Mouse (Mus musculus): ENCODE measurements around the gene Tspyl4. TPM values are rescaled to one million over a fixed set of nuclear protein-coding genes. Genes with fewer than 3 reads are reported as not detected.
"Not testable (repeated sequence)": the region's sequence is repeated elsewhere in the genome, so short reads cannot be mapped to it uniquely, and the experiment has no call there.

Tspyl4 gene
- 10 to 100 TPM; 20.5 to 34.6 (median 26.4) TPM for total RNA-seq (2022)

- DNase-seq, result peak; percentile 90
These were observed at the start of gene Tspyl4 for GRCm38 (mm10) chr10:34297299-34297979. Tspyl4 (plus strand) TSS chr10:34297442.

- DNase-seq, result no peak
These were observed 49.5 kb upstream of the Tspyl4 start for GRCm38 (mm10) chr10:34247757-34248156.

- DNase-seq, result no peak
These were observed 47.6 kb upstream of the Tspyl4 start for GRCm38 (mm10) chr10:34249594-34249993.

- not testable (repeated sequence) for DNase-seq
These were observed 44.4 kb upstream of the Tspyl4 start for GRCm38 (mm10) chr10:34252833-34253232.

- no peak for DNase-seq
These were observed 32.1 kb upstream of the Tspyl4 start for GRCm38 (mm10) chr10:34265106-34265505.

- DNase-seq, result no peak
These were observed 29.8 kb upstream of the Tspyl4 start for GRCm38 (mm10) chr10:34267312-34268070.

- no peak for DNase-seq
These were observed 25.6 kb upstream of the Tspyl4 start for GRCm38 (mm10) chr10:34271681-34272080.

GRCm38 (mm10) chr10:34280591-34281175 lies 16.6 kb upstream of the Tspyl4 start:
- no peak for DNase-seq

GRCm38 (mm10) chr10:34281211-34281961 lies 15.9 kb upstream of the Tspyl4 start:
- no peak for DNase-seq

GRCm38 (mm10) chr10:34281962-34282388 lies 15.3 kb upstream of the Tspyl4 start, which contains the start of gene Tspyl1:
Tspyl1 (plus strand) TSS chr10:34282190.
- DNase-seq, result peak; percentile 97

GRCm38 (mm10) chr10:34282420-34283238 lies 14.6 kb upstream of the Tspyl4 start:
- DNase-seq, result peak; percentile 38

GRCm38 (mm10) chr10:34296911-34297298 lies 337 bp upstream of the Tspyl4 start:
- DNase-seq, result no peak

- DNase-seq, result no peak
These were observed 925 bp downstream of the Tspyl4 start for GRCm38 (mm10) chr10:34297980-34298753.

- no peak for DNase-seq
These were observed 3.1 kb downstream of the Tspyl4 start for GRCm38 (mm10) chr10:34300368-34300767.

- DNase-seq, result no peak
These were observed 9.8 kb downstream of the Tspyl4 start for GRCm38 (mm10) chr10:34307070-34307469.

GRCm38 (mm10) chr10:34309915-34310685 lies 12.9 kb downstream of the Tspyl4 start:
- DNase-seq, result no peak

- DNase-seq, result no peak
These were observed 15.3 kb downstream of the Tspyl4 start for GRCm38 (mm10) chr10:34312536-34312935.

GRCm38 (mm10) chr10:34316571-34317216 lies 19.5 kb downstream of the Tspyl4 start:
- peak; percentile 7 for DNase-seq

- no peak for DNase-seq
These were observed 20.0 kb downstream of the Tspyl4 start for GRCm38 (mm10) chr10:34317217-34317606.

GRCm38 (mm10) chr10:34320809-34321208 lies 23.6 kb downstream of the Tspyl4 start:
- DNase-seq, result no peak
